Mouse (Mus musculus) CD4-positive, CD25-positive, alpha-beta regulatory T cell, adult 2 months (primary cell): ENCODE results near the gene Pik3cd.
"Not testable (repeated sequence)": the region's sequence is repeated elsewhere in the genome, so short reads cannot be mapped to it uniquely, and the experiment has no call there.

ENCODE experiments used
- DNase-seq: peaks from one replicate; pipeline ENCODE4 v3.0.0-alpha.2; 2012; ENCODE audit warnings: low read depth, low spot score

The Pik3cd gene

GRCm38 (mm10) chr4:149650493-149651193, 51.7 kb downstream of the Pik3cd start:
- DNase-seq, result peak; percentile 76

GRCm38 (mm10) chr4:149648031-149648805, 54.2 kb downstream of the Pik3cd start:
- peak; percentile 49 for DNase-seq

DNA sequence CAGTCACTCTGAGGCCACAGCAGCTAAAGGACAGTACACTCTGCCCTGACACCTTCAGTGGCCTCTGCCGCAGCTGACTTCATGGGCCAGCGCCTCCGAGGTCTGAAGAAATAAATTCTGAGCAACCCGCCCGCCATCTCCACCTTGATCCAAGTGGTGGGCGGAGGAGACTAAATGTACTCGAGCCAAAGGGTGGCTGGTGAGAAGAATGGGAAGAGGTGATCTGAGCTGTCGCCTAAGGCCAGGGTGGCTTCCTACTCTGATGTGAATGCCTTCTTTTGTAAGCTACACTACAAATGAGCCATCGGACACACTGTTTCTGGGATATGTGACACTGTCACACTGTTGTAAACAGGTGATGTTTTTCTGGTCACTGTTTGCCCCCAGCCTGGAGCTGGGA, 56.6 kb downstream of the Pik3cd start:
- no peak for DNase-seq

- DNase-seq, result no peak
Measured at GRCm38 (mm10) chr4:149641956-149642355, 60.4 kb downstream of the Pik3cd start.

- DNase-seq, result no peak
Measured at GRCm38 (mm10) chr4:149641400-149641799, 61.0 kb downstream of the Pik3cd start.

DNA sequence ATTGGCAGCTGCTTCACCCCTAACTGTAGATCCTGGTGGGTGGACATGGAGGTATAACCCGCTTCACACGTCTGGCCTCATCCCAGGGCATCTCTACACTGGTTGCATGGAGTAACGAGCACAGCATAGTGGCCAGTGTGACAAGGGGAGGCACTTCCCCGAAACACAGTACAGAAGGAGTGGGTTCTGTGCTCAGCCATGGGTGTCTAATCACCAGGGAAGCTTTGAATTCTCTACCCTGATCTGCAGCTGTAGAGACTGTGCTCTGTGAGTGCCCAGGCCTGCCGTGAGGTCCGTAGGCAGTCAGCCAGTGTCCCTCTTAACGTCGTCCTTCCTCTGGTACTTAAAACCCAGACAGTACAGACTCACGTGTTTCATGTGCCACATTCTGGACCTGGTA, 61.5 kb downstream of the Pik3cd start:
- no peak for DNase-seq

- DNase-seq, result no peak
Measured at GRCm38 (mm10) chr4:149637942-149638341, 64.4 kb downstream of the Pik3cd start.

GRCm38 (mm10) chr4:149635915-149636415, 66.4 kb downstream of the Pik3cd start:
- no peak for DNase-seq

- no peak for DNase-seq
Measured at GRCm38 (mm10) chr4:149634966-149635365, 67.4 kb downstream of the Pik3cd start.

GRCm38 (mm10) chr4:149634157-149634556, 68.2 kb downstream of the Pik3cd start:
- DNase-seq, result no peak

- no peak for DNase-seq
Measured at GRCm38 (mm10) chr4:149632670-149633307, 69.6 kb downstream of the Pik3cd start.

- DNase-seq, result no peak
Measured at GRCm38 (mm10) chr4:149628810-149629209, 73.6 kb downstream of the Pik3cd start.

DNA sequence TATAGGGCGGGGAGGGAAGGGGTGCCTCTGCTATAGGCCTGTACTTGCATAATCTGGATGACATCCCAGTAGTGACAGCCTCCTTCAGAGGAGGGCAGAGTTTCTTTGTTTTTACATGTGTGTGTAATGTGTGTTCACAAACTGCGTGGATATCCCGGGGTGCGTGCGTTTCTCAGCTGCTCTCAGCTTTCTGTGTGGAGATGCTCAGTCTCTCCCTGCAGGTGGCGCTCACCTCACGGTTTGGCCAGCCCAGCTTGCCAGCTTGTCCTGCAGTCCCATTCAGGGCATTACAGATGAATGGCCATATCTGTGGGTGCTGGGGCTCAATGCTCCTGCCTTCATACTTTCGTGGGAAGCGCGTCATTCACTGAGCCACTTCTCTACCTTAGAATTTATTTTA, 74.0 kb downstream of the Pik3cd start:
- DNase-seq, result peak; percentile 82

- no peak for DNase-seq
Measured at GRCm38 (mm10) chr4:149626809-149627208, 75.6 kb downstream of the Pik3cd start.

DNA sequence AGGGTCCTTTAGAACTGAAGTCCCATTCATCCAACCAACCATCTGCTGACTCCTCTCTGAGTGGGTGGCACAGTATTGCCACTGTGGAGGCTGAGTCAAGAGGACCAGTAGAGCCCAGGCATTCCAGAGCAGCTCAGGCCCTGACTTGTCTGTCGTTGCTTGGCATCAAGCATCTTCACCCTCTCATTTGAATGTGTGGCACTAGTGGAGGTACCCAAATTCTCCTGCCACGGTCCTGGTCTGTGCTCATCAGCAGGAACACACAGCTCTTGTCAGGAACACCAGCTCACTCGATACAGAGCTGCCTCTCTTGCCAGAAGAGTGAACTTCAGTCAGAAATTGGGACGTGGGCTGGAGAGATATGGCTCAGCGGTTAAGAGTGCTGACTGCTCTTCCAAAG, 78.7 kb downstream of the Pik3cd start:
- DNase-seq, result no peak

DNA sequence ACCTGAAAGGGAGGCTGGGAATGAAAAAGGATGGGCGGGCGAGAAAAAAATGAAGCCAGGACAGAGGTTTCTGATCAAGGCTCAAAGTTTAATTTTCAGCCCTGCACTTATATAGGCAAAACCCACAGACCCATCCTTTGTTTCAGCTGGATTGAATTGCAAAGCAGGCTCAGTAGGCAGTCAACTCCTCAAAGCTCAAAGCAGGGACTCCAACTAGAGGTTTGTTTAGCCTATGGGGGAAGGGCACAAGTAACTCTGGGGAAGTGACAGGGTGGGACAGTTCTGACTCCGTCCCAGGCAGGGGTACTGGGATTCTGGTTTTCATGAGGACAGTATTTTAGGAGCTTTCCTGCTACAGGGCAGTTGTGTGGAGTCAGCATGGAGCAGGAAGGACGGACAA, 81.1 kb downstream of the Pik3cd start:
- no peak for DNase-seq

DNA sequence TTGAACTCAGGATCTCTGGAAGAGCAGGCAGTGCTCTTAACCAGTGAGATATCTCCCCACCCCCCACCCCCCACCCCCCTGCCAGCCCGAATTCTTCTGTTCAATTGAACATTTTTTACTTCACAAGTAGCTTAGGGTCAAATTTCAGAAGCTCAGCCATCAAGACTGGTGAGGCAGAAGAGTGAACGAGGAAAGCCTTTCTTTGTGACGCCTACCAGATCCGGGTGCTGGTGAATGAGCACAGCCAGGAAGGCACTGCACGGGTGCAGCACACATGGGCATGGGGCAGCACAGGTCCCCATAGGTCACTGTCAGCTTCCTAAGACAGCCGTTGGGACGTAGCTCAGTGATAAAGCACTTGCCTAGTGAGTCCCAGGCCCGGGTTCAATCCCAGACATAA, 82.4 kb downstream of the Pik3cd start:
- no peak for DNase-seq

DNA sequence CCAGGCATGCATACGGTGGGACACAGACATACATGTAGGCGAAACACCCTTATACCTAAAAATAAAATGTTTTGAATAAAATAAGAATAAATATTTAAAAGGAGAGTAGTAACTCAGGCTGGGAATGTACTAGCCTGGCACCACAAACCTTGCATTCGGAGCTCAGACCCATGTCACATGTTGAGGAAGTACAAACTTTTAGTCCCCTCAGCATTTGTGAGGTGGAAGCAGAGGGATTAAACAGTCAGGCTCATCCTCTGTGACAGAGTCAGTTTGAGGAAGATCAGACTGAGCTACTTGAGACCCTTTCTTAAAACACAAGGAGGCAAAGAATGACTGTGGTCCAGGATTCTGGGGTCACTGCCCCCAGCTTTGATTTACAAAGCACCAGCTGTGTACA, 85.4 kb downstream of the Pik3cd start:
- not testable (repeated sequence) for DNase-seq

DNA sequence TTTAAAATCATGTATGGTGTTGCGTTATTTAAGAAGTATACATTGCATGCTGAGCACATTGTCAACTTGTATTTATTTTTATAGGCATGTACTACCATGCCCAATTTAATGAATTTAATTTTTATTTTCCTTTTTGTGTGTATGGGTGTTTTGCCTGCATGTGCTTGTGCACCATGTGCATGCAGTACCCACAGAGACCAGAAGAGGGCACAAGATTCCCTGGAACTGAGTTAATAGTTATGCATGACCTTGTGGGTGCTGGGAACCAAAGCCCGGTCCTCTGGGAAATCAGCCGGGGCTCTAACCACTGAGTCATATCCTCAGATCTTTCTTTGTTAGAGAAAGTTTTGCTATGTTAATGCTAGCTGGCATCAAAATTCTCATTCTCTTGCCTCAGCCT, 87.5 kb downstream of the Pik3cd start:
- peak; percentile 18 for DNase-seq

- not testable (repeated sequence) for DNase-seq
Measured at GRCm38 (mm10) chr4:149613497-149613896, 88.9 kb downstream of the Pik3cd start.

GRCm38 (mm10) chr4:149611376-149612044, 90.9 kb downstream of the Pik3cd start:
- peak; percentile 75 for DNase-seq
